Mouse (Mus musculus): ENCODE results near the gene Impdh2. TPM values are rescaled to one million over a fixed set of nuclear protein-coding genes. Genes with fewer than 3 reads are reported as not detected.

Gene Impdh2
- polyA plus RNA-seq, 1 experiment from 2014 or later: 147 TPM

DNA sequence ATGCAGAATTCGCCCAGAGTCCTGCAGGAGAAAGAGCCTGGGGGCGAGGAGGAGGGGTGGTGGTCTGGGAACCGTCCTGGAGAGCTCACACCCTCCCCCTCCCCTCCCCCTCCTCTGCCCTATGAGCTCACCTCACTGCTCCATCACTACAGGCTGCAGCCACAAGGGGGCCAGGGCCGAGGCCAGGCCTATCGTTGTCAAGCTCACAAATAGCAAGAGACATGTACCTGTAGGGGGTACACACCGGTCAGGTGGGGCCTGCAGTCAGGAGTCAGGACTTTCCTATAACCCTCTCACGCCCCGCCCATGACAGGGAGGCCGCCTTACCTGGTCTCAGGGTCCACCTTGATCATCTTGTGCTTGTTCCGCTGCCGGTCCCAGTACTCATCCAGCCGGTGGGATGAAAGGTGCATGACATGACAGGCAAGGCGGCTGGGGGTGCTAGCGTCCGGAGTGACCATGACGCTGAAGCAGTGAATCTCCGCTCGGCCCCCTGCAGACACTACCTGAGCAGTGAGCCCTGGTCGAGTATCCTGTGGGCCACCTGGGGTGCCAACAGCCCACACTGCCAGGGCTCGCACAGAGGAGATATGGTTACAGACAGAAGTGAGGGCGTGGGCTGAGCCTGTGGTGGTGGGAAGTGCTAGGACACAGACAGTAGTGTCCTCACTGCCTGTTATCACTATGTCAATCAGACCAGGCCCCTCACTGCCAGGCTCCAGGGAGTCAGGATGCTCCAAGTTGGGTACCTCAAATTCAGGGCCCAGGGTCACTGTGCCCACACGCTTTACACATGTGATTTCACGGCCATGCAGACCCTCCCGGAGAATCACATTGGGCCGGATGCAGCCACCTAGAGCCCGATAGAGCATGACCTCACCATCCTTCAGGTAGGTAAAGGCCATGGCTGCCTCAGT, 13.9 kb downstream of the Impdh2 start:
- Histone ChIP-seq H3K27me3 (ENCODE audit: control insufficient read depth, insufficient read depth, low read length) (no peaks in the 10 kb centered on the region), H3K9me3 (replicated peaks; ENCODE audit: control insufficient read depth, low read length) (no peaks in the 10 kb centered on the region), H3K4me1 (ENCODE audit: control insufficient read depth, insufficient read depth, low read length) (peaks cover 34% of the 10 kb centered on the region), H3K9ac (ENCODE audit: low read length) (no peak overlapping the region), H3K36me3 (ENCODE audit: control insufficient read depth, insufficient read depth, low read length) (peaks cover 15% of the 10 kb centered on the region), H3K4me3 (replicated peaks; ENCODE audit: low read length) (no peak overlapping the region), H3K27ac (ENCODE audit: low read length) (no peak overlapping the region), H3K4me2 (ENCODE audit: low read depth, low read length) (no peak overlapping the region)
- no peak for ATAC-seq (ENCODE audit: insufficient read depth, low FRiP score)
- 55% methylated on average over 26 of the region's 26 CpGs for WGBS

DNA sequence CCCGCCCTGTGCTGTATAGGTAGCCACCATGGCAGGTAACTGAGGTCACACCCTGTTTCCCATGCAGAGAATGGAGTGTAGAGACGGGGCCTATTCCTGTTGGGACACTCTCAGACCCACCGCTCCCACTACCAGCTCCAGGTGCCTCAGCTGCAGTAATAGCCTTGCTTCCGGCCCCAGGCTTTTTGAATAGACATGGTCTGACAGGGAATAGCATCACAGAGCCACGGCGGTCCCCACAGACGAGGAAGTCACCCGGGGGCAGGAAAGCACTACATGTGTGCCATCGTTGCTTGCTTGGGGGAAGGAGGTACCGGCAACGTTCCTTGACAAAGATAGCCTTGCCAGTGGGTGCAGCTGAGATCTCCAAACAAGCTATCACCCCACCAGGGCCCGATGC, 14.8 kb downstream of the Impdh2 start:
- no peak for ATAC-seq (ENCODE audit: insufficient read depth, low FRiP score)
- H3K9ac ChIP-seq (ENCODE audit: low read length): no peak overlapping the region
- H3K36me3 ChIP-seq (ENCODE audit: control insufficient read depth, insufficient read depth, low read length): peaks cover 15% of the 10 kb centered on the region
- H3K27me3 ChIP-seq (ENCODE audit: control insufficient read depth, insufficient read depth, low read length): no peaks in the 10 kb centered on the region
- H3K4me1 ChIP-seq (ENCODE audit: control insufficient read depth, insufficient read depth, low read length): peaks cover 38% of the 10 kb centered on the region
- WGBS: 88% methylated on average over 12 of the region's 12 CpGs
- no peaks in the 10 kb centered on the region for H3K9me3 ChIP-seq (replicated peaks; ENCODE audit: control insufficient read depth, low read length)
- no peak overlapping the region for H3K4me2 ChIP-seq (ENCODE audit: low read depth, low read length)
- H3K27ac ChIP-seq (ENCODE audit: low read length): no peak overlapping the region
- no peak overlapping the region for H3K4me3 ChIP-seq (replicated peaks; ENCODE audit: low read length)

DNA sequence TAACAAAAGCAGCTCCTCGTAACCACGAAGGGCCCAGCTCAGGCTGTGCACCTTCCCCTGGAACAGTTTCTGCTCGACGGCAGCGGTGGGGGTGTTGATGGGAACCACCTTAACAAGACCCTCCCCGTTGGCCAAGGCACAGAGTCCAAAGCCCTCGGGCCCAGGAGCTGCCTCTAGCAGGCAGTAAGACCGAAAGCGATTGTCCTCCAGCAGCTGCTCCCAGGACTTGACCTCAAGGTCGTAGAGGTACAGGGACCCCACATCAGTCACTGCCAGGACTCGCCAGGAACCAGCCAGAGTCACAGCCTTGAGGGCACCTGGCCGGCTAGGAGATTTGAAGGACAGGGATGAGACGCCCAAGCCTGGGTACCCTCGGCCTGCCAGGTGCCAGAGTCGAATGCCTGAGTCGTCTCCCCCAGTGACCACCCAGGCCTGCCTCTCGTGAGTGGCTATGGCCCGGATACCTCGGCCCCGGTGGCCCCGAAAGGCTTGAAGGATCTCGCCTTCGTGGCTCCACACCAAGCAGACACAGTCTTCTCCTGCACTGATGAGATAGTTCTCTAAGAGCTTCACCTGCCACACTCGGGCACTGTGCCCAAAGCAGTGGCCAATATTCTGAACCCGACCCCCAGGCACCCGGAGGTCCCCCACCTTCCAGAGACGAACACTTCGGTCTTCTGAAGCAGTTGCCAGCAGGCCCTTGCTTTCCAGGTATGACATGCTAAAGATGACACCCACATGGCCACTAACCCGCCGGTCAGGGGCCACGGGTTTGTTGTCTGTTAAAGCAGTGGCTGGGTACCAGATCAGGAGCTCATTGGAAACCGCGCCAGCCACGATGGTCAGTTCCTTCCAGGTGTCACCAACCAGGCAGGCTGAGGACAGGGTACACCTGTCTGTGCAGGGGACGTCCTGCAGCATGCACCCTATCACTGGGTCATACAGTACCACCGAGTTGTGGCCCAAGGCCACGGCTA, 15.5 kb downstream of the Impdh2 start:
- Histone ChIP-seq H3K27ac (ENCODE audit: low read length) (no peak overlapping the region), H3K36me3 (ENCODE audit: control insufficient read depth, insufficient read depth, low read length) (peaks cover 15% of the 10 kb centered on the region), H3K4me3 (replicated peaks; ENCODE audit: low read length) (no peak overlapping the region), H3K4me2 (ENCODE audit: low read depth, low read length) (no peak overlapping the region), H3K9me3 (replicated peaks; ENCODE audit: control insufficient read depth, low read length) (no peaks in the 10 kb centered on the region), H3K27me3 (ENCODE audit: control insufficient read depth, insufficient read depth, low read length) (no peaks in the 10 kb centered on the region), H3K9ac (ENCODE audit: low read length) (no peak overlapping the region), H3K4me1 (ENCODE audit: control insufficient read depth, insufficient read depth, low read length) (peaks cover 34% of the 10 kb centered on the region)
- WGBS: 74% methylated on average over 37 of the region's 37 CpGs
- ATAC-seq (ENCODE audit: insufficient read depth, low FRiP score): no peak

DNA sequence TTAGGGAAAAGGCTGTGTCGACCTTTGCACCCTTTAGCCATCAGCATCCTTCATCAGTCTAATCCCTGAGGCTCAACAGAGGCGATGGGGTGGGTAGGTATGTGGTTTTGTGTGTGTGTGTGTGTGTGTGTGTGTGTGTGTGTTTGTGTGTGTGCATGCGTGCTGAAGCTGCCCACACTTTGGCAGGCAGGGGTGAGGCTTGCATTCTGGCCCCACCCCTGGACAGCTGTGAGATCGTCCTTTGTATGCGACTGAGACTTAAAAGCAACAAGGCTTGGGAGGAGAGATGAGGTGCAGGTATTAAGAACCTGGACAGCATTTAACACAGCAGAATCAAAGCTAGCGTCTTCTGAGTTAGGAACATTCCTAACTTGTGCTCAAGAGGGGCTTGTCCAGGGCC, 16.9 kb downstream of the Impdh2 start:
- peaks cover 15% of the 10 kb centered on the region for H3K36me3 ChIP-seq (ENCODE audit: control insufficient read depth, insufficient read depth, low read length)
- no peak overlapping the region for H3K27ac ChIP-seq (ENCODE audit: low read length)
- peak overlapping the region; percentile 91 for H3K4me2 ChIP-seq (ENCODE audit: low read depth, low read length)
- no peak for ATAC-seq (ENCODE audit: insufficient read depth, low FRiP score)
- H3K4me1 ChIP-seq (ENCODE audit: control insufficient read depth, insufficient read depth, low read length): peaks cover 31% of the 10 kb centered on the region
- H3K4me3 ChIP-seq (replicated peaks; ENCODE audit: low read length): peak overlapping the region; percentile 72
- peak overlapping the region; percentile 94; the same call in 1 of the 2 replicates for H3K9ac ChIP-seq (ENCODE audit: low read length)
- 26% methylated on average over 6 of the region's 6 CpGs for WGBS
- no peaks in the 10 kb centered on the region for H3K9me3 ChIP-seq (replicated peaks; ENCODE audit: control insufficient read depth, low read length)
- H3K27me3 ChIP-seq (ENCODE audit: control insufficient read depth, insufficient read depth, low read length): no peaks in the 10 kb centered on the region

DNA sequence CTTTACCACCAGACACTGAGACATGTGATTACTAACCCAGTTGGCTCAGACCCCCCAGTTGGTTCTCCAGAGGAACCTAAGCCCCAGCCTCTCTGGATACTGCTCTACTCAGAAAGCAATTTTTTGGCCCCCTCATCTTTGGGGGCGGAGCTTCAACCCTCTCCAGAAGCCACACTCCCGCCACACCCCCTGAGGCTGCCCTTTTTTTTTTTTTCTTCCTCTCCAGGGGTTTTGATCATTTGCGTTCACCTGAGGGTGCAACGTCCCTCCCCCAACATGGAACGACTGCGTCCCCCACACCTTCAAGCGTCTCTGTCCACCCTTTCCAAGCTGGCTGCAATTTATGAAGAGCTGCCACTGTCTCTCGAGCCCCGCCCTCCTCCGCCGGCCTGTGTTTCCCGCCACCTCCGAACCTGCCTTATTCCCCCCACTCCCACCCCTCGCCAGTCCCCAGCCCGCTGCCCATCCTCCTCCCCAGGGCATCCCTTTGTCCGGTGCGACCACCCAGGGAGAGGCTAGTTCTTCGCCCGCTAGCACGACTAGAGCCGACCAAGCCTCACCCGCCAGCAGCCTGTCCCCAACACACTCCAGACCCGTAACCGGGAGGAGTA, 18.0 kb downstream of the Impdh2 start:
- ATAC-seq (ENCODE audit: insufficient read depth, low FRiP score): peak; percentile 5
- Histone ChIP-seq H3K4me2 (ENCODE audit: low read depth, low read length) (peak overlapping the region; percentile 91), H3K36me3 (ENCODE audit: control insufficient read depth, insufficient read depth, low read length) (peaks cover 9% of the 10 kb centered on the region; the same call in 1 of the 2 replicates), H3K27me3 (ENCODE audit: control insufficient read depth, insufficient read depth, low read length) (no peaks in the 10 kb centered on the region), H3K4me1 (ENCODE audit: control insufficient read depth, insufficient read depth, low read length) (peaks cover 31% of the 10 kb centered on the region), H3K27ac (ENCODE audit: low read length) (peak overlapping the region; percentile 90), H3K9me3 (replicated peaks; ENCODE audit: control insufficient read depth, low read length) (no peaks in the 10 kb centered on the region), H3K9ac (ENCODE audit: low read length) (peak overlapping the region; percentile 94), H3K4me3 (replicated peaks; ENCODE audit: low read length) (peak overlapping the region; percentile 72)
- WGBS: under 1% methylated on average over 24 of the region's 24 CpGs

GRCm38 (mm10) chr9:108578545-108579343, 18.7 kb downstream of the Impdh2 start, which contains the start of gene Wdr6:
Gene Wdr6, minus strand, starts transcription at chr9:108578739.
- peak within 1 kb of the TSS; percentile 90 for H3K27ac ChIP-seq (ENCODE audit: low read length)
- H3K9me3 ChIP-seq (replicated peaks; ENCODE audit: control insufficient read depth, low read length): no peaks in the 10 kb centered on the region

DNA sequence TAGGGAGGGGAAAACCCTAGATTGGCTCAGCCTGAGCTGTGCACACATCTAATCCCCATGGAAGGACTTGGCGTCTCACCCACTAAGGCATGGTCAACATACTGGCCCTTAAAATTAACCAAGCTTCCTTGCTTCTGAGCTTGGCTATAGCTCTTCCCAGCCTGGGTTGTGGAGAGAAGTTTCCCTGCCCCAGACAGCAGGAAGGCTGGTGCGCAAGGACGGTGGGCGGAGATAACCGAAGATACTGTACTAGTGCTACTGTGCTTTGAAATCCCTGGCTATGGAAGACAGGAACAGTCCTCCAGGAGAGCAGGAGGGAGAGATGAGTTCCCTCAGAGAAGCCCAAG, 19.2 kb downstream of the Impdh2 start:
- Histone ChIP-seq H3K4me1 (ENCODE audit: control insufficient read depth, insufficient read depth, low read length) (peaks cover 29% of the 10 kb centered on the region), H3K4me3 (replicated peaks; ENCODE audit: low read length) (peak overlapping the region; percentile 72), H3K36me3 (ENCODE audit: control insufficient read depth, insufficient read depth, low read length) (peaks cover 7% of the 10 kb centered on the region; the same call in 1 of the 2 replicates), H3K27me3 (ENCODE audit: control insufficient read depth, insufficient read depth, low read length) (no peaks in the 10 kb centered on the region), H3K4me2 (ENCODE audit: low read depth, low read length) (peak overlapping the region; percentile 91), H3K9ac (ENCODE audit: low read length) (peak overlapping the region; percentile 94), H3K27ac (ENCODE audit: low read length) (peak overlapping the region; percentile 82), H3K9me3 (replicated peaks; ENCODE audit: control insufficient read depth, low read length) (no peaks in the 10 kb centered on the region)
- no peak for ATAC-seq (ENCODE audit: insufficient read depth, low FRiP score)
- 67% methylated on average over 5 of the region's 5 CpGs for WGBS

More at GRCm38 (mm10) chr9:108578545-108579343, 18.7 kb downstream of the Impdh2 start, which contains the start of gene Wdr6:
- whole genome bisulfite sequencing: 4% methylated on average over 51 of the region's 51 CpGs
- Histone ChIP-seq H3K4me3 (replicated peaks; ENCODE audit: low read length) (peak within 1 kb of the TSS; percentile 72), H3K9ac (ENCODE audit: low read length) (peak within 1 kb of the TSS; percentile 94), H3K4me1 (ENCODE audit: control insufficient read depth, insufficient read depth, low read length) (peaks cover 31% of the 10 kb centered on the region), H3K36me3 (ENCODE audit: control insufficient read depth, insufficient read depth, low read length) (peaks cover 7% of the 10 kb centered on the region; the same call in 1 of the 2 replicates), H3K4me2 (ENCODE audit: low read depth, low read length) (peak within 1 kb of the TSS; percentile 91), H3K27me3 (ENCODE audit: control insufficient read depth, insufficient read depth, low read length) (no peaks in the 10 kb centered on the region)
- ATAC-seq (ENCODE audit: insufficient read depth, low FRiP score): peak; percentile 98

- peak overlapping the region; percentile 16; the same call in 1 of the 2 replicates for H3K27ac ChIP-seq (ENCODE audit: low read length)
- H3K27me3 ChIP-seq (ENCODE audit: control insufficient read depth, insufficient read depth, low read length): no peaks in the 10 kb centered on the region
- H3K36me3 ChIP-seq (ENCODE audit: control insufficient read depth, insufficient read depth, low read length): no peaks in the 10 kb centered on the region
- H3K9ac ChIP-seq (ENCODE audit: low read length): peak overlapping the region; percentile 29; the same call in 1 of the 2 replicates
- no peak overlapping the region; the same call in 1 of the 2 replicates for H3K4me3 ChIP-seq (replicated peaks; ENCODE audit: low read length)
- peak; percentile 93 for ATAC-seq (ENCODE audit: insufficient read depth, low FRiP score)
- H3K9me3 ChIP-seq (replicated peaks; ENCODE audit: control insufficient read depth, low read length): no peaks in the 10 kb centered on the region
- 8% methylated on average over 14 of the region's 14 CpGs for WGBS
- H3K4me2 ChIP-seq (ENCODE audit: low read depth, low read length): peak overlapping the region; percentile 45
- peaks cover 15% of the 10 kb centered on the region for H3K4me1 ChIP-seq (ENCODE audit: control insufficient read depth, insufficient read depth, low read length)
These were observed 27.6 kb downstream of the Impdh2 start for GRCm38 (mm10) chr9:108587571-108588180.
